Mouse (Mus musculus): ENCODE data around the gene Ky.

Gene Ky

GRCm38 (mm10) chr9:102505700-102506585, at the start of gene Ky:
Gene Ky (plus strand): TSS chr9:102505750.
- DNase-seq: peak; percentile 96

DNA sequence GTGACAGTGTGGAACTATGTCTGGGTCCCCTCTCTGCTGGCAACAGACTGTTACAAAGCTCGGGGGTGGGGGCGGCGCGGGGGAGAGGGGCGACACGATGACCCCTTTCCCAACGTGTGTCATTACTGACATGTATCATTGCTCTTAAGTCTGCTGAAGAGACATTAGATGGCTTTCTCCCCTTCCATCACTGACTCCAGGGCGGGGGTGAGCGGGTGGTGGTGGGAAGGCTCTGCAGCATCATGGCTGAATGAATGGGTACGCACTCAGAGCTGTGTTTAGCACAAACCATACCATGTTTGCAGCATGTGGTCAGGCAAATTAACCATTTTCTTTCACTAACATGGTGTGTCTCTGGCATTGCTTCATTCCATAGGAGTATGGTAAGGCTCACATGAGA, 43.3 kb upstream of the Ky start:
- peak; percentile 63 for DNase-seq

DNA sequence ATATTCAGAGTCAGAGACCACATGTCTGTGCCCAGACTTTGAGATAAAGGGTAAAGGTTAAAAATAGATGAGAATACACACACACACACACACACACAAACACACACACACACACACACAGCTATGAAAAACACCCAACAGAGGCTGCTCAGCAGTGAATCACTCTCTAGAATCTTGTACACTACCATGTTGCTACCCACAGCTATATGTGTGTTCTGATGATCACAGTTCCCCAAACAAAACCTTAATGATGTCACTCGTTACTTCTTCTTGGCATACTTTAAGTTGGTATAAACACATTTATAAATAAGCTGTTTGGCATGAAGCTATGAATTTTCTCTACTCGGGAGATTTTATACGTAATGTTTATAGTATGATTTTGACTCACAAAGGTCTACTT, 40.5 kb upstream of the Ky start:
- no peak for DNase-seq

- DNase-seq: peak; percentile 37
Measured at GRCm38 (mm10) chr9:102465726-102466125, 39.8 kb upstream of the Ky start.

GRCm38 (mm10) chr9:102470076-102470819, 35.3 kb upstream of the Ky start:
- peak; percentile 57 for DNase-seq

DNA sequence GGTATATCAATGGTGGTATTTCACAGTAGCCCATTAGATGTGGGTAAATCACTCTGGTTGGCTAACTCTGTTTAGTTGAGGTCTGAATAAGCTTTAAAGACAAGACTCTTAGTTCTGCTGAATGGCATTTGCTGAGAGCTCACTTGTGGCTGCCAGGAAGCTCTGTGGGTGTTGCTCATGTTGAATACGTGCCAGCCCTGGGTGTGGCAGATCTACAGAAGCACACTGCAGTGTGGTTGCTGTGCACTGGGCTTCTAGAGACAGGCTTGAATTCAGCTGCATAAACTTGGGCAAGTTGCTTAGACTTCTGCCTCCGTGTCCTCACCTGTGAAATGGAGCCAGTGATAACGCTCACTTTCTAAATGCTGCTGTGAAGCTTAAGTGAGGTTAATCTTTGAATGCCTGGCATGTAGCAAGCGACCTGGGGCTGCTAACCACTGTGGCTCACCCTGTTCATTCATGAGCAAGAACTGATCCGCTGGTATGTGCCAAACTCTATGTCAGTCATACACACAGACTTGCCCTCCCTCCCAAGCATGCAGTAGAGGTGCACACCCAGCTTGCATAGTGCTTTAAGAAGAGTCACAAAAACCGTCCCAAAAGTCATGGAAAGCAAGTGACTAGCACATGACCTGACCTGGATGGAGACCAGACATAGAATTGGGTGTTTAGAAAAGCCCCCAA, 27.6 kb upstream of the Ky start:
- peak; percentile 89 for DNase-seq

GRCm38 (mm10) chr9:102478451-102478835, 27.1 kb upstream of the Ky start:
- DNase-seq: peak; percentile 68

DNA sequence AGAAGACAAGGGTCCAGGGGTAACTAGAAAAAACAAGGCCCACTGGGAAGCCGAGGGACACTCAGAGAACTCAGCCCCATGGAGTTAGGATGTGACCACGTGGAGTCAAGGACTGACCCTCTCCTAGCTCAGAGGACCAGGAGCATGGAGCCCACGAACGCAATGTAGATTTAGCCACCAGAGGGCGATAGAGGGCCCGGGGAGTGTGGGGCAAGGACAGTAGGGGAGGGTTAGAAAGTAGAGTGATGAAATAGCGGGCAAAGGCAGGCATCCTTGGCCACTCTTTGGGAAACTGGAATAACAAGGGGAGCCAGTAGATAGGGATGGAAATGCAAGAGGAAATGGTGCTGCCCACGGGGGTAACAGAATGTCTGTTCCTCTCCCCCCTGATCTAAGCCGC, 26.5 kb upstream of the Ky start:
- peak; percentile 89 for DNase-seq

- peak; percentile 85 for DNase-seq
Measured at GRCm38 (mm10) chr9:102492031-102492795, 13.3 kb upstream of the Ky start.

DNA sequence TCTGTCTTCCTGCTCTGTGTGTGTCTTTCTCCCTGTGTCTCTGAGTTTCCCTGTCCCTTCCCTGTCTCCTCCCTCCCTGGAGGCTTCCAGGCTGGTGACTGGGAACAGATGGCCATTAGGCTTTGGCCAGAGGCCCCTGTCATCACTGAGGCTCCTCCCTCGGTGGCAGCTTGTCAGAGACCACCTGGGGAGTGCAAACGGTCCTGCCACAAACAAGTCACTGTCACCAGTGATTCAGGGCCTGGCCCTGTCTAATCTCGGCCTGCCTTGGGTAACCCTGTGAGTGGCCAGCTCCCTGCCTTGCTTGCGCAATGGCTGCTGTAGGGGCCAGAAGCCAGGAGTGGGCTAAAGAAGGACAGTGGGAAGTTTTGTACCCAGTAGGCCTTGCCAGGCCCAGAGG, 12.5 kb upstream of the Ky start:
- peak; percentile 98 for DNase-seq

DNA sequence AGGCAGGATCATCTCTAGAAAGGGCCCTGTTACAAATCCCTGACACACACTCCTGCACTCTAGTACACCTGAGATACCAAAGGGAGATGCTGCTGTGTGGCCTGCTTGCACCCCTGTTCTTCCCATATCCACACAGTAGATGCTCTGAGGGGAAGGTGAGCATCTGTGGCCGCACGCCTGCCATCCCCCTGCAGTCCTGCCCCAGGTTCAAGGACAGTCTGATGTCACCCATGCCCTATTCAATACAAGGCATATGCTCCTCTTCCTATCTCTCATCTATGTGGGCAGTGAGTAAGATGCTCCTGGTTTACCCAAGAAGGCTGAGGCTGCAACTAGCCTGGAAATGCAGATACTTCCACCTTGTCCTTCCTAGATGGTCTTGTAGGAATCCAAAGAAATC, 11.6 kb upstream of the Ky start:
- DNase-seq: peak; percentile 70

DNA sequence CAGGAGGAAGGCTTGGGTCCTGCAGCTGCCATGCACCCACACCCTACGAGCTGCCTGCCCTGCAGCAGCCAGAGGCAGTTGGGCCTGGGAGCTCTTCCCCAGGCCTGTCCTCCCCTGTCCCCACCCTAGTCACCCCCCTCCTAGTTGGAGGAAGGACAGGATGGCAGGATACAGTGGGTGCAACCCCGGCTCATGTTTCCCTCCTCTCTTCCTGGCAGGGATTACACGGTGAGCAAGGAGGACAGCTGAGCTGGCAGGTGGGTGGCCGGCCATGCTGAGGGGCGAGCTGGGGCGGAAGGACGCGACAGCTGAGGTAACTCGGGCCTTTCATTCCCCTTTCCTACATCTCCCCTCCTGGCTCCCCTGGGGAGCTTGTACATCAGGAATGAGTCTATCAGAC, 11.1 kb upstream of the Ky start:
- DNase-seq: peak; percentile 79

GRCm38 (mm10) chr9:102495266-102495665, 10.3 kb upstream of the Ky start:
- DNase-seq: peak; percentile 88

GRCm38 (mm10) chr9:102496481-102497041, 9.0 kb upstream of the Ky start:
- peak; percentile 55 for DNase-seq

DNA sequence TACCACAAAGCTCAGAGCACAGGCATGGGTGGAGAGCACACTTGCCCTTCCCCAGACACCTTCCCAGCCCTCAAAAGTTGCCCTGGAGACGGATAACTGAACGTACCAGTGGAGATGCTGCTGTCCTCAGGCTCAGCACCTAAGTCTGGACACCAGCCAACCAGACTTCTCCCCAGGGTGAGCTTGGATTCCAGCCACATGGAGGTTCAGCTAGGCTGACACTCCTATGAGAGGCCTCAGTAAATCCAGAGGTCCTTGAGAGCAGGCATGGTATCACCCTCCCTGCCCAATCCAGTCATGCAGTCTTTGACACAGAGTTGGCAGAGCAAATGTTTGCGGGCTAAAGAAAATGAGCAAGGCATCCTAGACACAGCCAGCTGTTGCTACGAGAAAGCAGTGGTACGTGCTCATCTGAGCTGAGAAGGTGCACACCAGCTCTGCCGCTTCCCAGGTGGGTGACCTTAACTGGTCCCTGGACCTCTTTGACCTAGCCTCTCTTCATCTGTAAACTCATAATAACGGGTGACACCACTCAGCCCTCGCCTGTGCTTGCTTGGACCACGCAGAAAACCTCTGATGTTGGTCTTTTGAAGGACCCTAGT, 8.4 kb upstream of the Ky start:
- DNase-seq: peak; percentile 93

- DNase-seq: peak; percentile 99
Measured at GRCm38 (mm10) chr9:102497833-102498430, 7.6 kb upstream of the Ky start.

DNA sequence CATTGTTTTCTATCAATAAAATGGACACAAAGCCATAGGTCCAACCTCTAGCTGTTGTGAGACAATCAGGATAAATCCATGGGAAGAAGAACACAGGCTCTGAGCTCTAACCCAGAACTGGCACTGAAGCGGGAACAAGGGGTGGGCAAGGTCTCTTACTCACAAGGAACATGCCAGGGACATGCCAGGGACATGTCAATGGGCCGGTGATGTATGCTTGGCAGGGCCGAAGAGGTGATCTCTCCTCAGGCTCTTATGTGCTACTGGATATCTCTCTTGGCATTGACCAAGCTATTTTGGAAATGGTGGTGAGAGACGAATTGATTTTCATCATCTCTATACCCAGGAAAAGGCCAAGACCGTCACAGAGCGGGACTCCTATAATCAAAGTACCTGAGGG, 6.8 kb upstream of the Ky start:
- DNase-seq: peak; percentile 91

- DNase-seq: peak; percentile 93
Measured at GRCm38 (mm10) chr9:102499266-102499665, 6.3 kb upstream of the Ky start.

GRCm38 (mm10) chr9:102499746-102500145, 5.8 kb upstream of the Ky start:
- DNase-seq: no peak

GRCm38 (mm10) chr9:102501113-102501512, 4.4 kb upstream of the Ky start:
- DNase-seq: peak; percentile 87

- peak; percentile 83 for DNase-seq
Measured at GRCm38 (mm10) chr9:102502015-102502633, 3.4 kb upstream of the Ky start.

All from heart, adult 11 months (tissue).